Mouse (Mus musculus): ENCODE measurements around the gene Ets1. TPM values are rescaled to one million over a fixed set of nuclear protein-coding genes. Genes with fewer than 3 reads are reported as not detected.
A peak's percentile ranks its signal among the peaks of the same experiment; 100 is the strongest.

Ets1 gene
- polyA plus RNA-seq, 1 experiment = 13.4 TPM

DNA sequence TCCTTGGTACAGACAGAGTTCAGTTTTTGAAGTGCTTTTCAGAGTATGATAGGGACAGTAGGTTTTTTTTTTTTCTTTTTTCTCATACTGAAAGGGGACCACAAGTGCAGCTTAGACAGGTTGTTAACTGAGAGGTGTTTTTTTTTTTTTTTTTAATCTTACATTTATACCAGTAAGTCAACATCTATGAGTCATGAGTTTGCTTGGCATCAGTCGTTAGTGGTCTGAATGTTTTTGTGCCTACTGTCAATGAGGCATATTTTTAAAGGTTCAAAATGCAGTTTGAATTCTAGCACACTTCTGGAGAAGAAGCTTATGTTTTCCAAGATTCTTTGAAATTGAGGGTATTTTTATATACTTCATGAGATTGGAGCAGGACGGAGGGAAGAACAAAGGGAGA lies 56.9 kb downstream of the Ets1 start:
- Histone ChIP-seq H3K27ac (replicated peaks; ENCODE audit: low read depth, low read length) (peak overlapping the region; percentile 49; the same call in 1 of the 2 replicates), H3K4me1 (ENCODE audit: control insufficient read depth, insufficient read depth, insufficient read length, low read length) (peaks cover 13% of the 10 kb centered on the region), H3K4me3 (ENCODE audit: insufficient read depth, low read depth, low read length) (no peak overlapping the region)

DNA sequence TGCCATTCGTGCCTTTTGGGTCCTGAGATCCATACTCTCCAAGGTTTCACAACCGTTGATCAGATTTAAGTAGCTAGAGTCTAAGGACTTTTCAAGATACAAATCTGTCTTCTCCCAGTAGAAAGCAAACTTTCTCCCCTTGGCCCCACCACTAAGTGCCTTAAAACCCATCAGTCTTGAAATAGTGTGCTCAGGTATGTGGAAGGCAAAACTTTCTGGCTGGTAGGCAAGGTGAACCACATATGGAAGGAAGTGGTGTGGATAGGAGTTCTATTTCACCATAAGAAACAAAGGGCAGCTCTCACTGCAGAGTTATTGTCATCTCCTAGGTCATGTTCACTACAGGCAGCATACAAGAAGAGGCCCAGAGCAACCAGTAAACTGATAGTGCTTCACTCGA lies 57.4 kb downstream of the Ets1 start:
- peak overlapping the region; percentile 49 for H3K27ac ChIP-seq (replicated peaks; ENCODE audit: low read depth, low read length)
- peaks cover 13% of the 10 kb centered on the region for H3K4me1 ChIP-seq (ENCODE audit: control insufficient read depth, insufficient read depth, insufficient read length, low read length)
- H3K4me3 ChIP-seq (ENCODE audit: insufficient read depth, low read depth, low read length) = no peak overlapping the region

GRCm38 (mm10) chr9:32694111-32694824 lies 58.2 kb downstream of the Ets1 start:
- H3K4me1 ChIP-seq (ENCODE audit: control insufficient read depth, insufficient read depth, insufficient read length, low read length) = peaks cover 13% of the 10 kb centered on the region
- peak overlapping the region; percentile 95 for H3K27ac ChIP-seq (replicated peaks; ENCODE audit: low read depth, low read length)
- peak overlapping the region; percentile 24; the same call in 1 of the 2 replicates for H3K4me3 ChIP-seq (ENCODE audit: insufficient read depth, low read depth, low read length)

- Histone ChIP-seq H3K4me1 (ENCODE audit: control insufficient read depth, insufficient read depth, insufficient read length, low read length) (peaks cover 13% of the 10 kb centered on the region), H3K27ac (replicated peaks; ENCODE audit: low read depth, low read length) (peak overlapping the region; percentile 84), H3K4me3 (ENCODE audit: insufficient read depth, low read depth, low read length) (peak overlapping the region; percentile 85)
Measured at GRCm38 (mm10) chr9:32694916-32695490, 59.0 kb downstream of the Ets1 start.

GRCm38 (mm10) chr9:32695492-32696190 lies 59.6 kb downstream of the Ets1 start:
- Histone ChIP-seq H3K4me3 (ENCODE audit: insufficient read depth, low read depth, low read length) (peak overlapping the region; percentile 90), H3K27ac (replicated peaks; ENCODE audit: low read depth, low read length) (peak overlapping the region; percentile 96), H3K4me1 (ENCODE audit: control insufficient read depth, insufficient read depth, insufficient read length, low read length) (peaks cover 13% of the 10 kb centered on the region)

GRCm38 (mm10) chr9:32696259-32696658 lies 60.2 kb downstream of the Ets1 start:
- Histone ChIP-seq H3K27ac (replicated peaks; ENCODE audit: low read depth, low read length) (peak overlapping the region; percentile 96), H3K4me3 (ENCODE audit: insufficient read depth, low read depth, low read length) (peak overlapping the region; percentile 90), H3K4me1 (ENCODE audit: control insufficient read depth, insufficient read depth, insufficient read length, low read length) (peaks cover 13% of the 10 kb centered on the region)

- H3K27ac ChIP-seq (replicated peaks; ENCODE audit: low read depth, low read length) = peak overlapping the region; percentile 96
- peaks cover 11% of the 10 kb centered on the region for H3K4me1 ChIP-seq (ENCODE audit: control insufficient read depth, insufficient read depth, insufficient read length, low read length)
- peak overlapping the region; percentile 90 for H3K4me3 ChIP-seq (ENCODE audit: insufficient read depth, low read depth, low read length)
Measured at GRCm38 (mm10) chr9:32696717-32697116, 60.7 kb downstream of the Ets1 start.

DNA sequence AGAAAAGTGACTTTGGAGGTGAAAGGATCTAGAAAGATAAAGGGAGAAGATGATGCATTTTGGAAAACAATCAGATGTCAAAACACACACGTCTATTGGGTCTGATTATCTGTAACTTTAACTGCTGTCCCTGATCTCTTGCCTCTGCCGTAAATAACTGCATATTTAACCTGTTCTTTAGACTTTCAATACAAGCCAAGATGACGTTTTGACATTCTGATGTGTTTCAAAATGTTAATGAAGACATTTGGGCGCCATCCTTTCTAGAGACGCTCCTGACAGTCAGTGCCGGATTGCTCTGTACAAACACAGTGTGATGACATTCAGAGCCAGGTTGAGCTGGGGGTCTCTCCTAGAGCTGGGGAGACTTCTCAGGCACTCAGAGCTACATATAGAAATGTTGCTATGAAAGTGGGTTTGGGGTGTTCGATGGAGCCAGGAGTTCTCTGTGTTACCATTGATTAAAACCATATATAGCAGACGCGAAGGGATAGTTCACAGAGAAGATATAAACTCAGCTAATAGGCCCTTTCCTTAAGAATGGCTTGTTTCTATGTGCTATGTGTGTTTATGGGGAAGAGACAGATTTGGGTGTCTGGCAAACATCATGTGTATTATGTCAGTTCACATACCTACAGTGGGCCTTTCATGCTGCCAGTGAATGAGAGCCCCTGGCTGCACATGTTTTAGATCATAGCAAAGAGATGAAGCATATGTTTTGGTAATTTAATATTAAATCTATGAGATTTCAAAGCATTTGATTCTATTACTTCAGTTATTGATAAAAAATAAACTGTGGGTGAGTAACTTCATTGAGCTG lies 61.5 kb downstream of the Ets1 start:
- H3K27ac ChIP-seq (replicated peaks; ENCODE audit: low read depth, low read length) = peak overlapping the region; percentile 96
- H3K4me1 ChIP-seq (ENCODE audit: control insufficient read depth, insufficient read depth, insufficient read length, low read length) = peaks cover 10% of the 10 kb centered on the region
- H3K4me3 ChIP-seq (ENCODE audit: insufficient read depth, low read depth, low read length) = peak overlapping the region; percentile 90

DNA sequence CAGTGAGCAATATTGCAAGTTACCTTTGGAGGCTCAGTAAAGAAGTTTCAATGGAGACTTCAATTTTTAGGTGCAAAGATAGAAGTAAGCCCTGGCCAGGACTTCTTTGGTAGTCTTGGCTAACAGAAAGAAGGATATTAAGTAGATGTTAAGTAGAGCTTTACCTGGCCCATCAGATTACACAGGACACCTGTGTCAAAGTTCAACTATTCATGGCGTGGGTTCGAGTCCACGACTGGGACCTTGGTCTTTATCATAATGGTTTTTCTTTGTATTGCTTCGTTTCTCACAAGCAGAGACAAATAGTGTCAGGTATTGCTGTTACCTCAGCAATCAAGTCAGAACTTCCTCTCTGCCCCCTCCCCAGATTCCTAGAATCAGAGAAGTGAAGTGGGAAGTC lies 62.7 kb downstream of the Ets1 start:
- peak overlapping the region; percentile 80 for H3K27ac ChIP-seq (replicated peaks; ENCODE audit: low read depth, low read length)
- peak overlapping the region; percentile 53 for H3K4me3 ChIP-seq (ENCODE audit: insufficient read depth, low read depth, low read length)
- peaks cover 11% of the 10 kb centered on the region; the same call in 1 of the 2 replicates for H3K4me1 ChIP-seq (ENCODE audit: control insufficient read depth, insufficient read depth, insufficient read length, low read length)

DNA sequence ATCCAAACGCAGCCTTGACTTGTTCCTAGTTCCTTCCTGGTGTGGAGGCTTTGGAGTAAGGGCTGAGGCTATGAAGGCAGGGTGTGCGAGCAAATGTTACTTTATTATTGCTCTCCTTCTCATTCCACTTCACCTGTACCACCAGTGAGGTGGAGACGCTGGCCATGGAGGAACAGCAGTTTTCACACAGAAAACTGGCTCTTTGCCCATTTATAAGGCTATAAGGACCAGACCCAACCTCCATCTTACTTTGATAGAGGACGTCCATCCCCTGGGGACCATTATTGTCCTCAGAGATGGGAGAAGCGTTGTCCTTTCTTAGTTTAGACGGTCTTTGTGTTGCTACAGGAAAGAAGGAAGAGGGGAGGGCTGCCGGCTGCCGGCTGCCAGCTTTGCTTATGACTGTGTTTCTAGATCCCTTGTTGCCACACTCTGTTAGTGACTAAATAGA lies 63.4 kb downstream of the Ets1 start:
- Histone ChIP-seq H3K27ac (replicated peaks; ENCODE audit: low read depth, low read length) (peak overlapping the region; percentile 80), H3K4me1 (ENCODE audit: control insufficient read depth, insufficient read depth, insufficient read length, low read length) (peaks cover 9% of the 10 kb centered on the region), H3K4me3 (ENCODE audit: insufficient read depth, low read depth, low read length) (peak overlapping the region; percentile 53)

- peak overlapping the region; percentile 80 for H3K27ac ChIP-seq (replicated peaks; ENCODE audit: low read depth, low read length)
- peaks cover 11% of the 10 kb centered on the region for H3K4me1 ChIP-seq (ENCODE audit: control insufficient read depth, insufficient read depth, insufficient read length, low read length)
- peak overlapping the region; percentile 55 for H3K4me3 ChIP-seq (ENCODE audit: insufficient read depth, low read depth, low read length)
Measured at GRCm38 (mm10) chr9:32700091-32700905, 64.3 kb downstream of the Ets1 start.

GRCm38 (mm10) chr9:32701126-32701997 lies 65.3 kb downstream of the Ets1 start:
- H3K4me1 ChIP-seq (ENCODE audit: control insufficient read depth, insufficient read depth, insufficient read length, low read length) = peaks cover 17% of the 10 kb centered on the region
- H3K27ac ChIP-seq (replicated peaks; ENCODE audit: low read depth, low read length) = peak overlapping the region; percentile 46
- H3K4me3 ChIP-seq (ENCODE audit: insufficient read depth, low read depth, low read length) = peak overlapping the region; percentile 55

- Histone ChIP-seq H3K27ac (replicated peaks; ENCODE audit: low read depth, low read length) (0 out of 2 replicates have a peak overlapping the region, but pooled peaks have one; percentile 7), H3K4me3 (ENCODE audit: insufficient read depth, low read depth, low read length) (peak overlapping the region; percentile 55), H3K4me1 (ENCODE audit: control insufficient read depth, insufficient read depth, insufficient read length, low read length) (peaks cover 17% of the 10 kb centered on the region)
Measured at GRCm38 (mm10) chr9:32701998-32702305, 65.9 kb downstream of the Ets1 start.

All from brown adipose tissue, adult 24 weeks (tissue).